Mouse (Mus musculus): ENCODE data around the gene Gm9887. TPM values are rescaled to one million over a fixed set of nuclear protein-coding genes. Genes with fewer than 3 reads are reported as not detected.

Gm9887 gene
- total and polyA plus RNA-seq, 3 experiments: 1.7 to 4.9 TPM; not detected in 1

DNA sequence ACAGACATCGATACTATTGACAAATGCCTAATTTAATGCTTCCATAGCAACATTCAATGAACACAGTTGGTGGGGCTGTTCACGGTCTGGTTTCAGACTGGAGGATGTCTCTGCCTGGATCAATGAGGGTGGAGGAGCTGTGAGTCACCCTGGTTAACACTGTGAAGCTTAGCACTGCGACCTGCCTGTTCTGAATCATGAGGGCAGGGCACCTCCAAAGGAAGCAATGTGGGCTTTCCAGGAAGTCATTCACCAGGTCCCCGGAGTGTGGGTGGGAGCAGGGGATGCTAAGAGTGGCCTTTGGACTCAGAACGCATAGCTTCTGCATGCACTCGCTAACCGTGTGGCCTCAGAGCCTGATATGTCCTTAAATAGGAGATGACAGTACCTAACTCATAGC is 44.5 kb upstream of the Gm9887 start:
- no peaks in the 10 kb centered on the region for H3K4me1 ChIP-seq (ENCODE audit: control insufficient read depth in 1 of 2, insufficient read depth in 2 of 2, low read length in 2 of 2)
- DNase-seq (ENCODE audit: low read depth, low spot score): no peak
- H3K27me3 ChIP-seq (ENCODE audit: control insufficient read depth in 1 of 2, insufficient read depth in 2 of 2, low read length in 2 of 2): peaks cover 0 to under 1% of the 10 kb centered on the region in 2 experiments; a peak in 1 of 4 replicates
- no peak overlapping the region for H3K27ac ChIP-seq (ENCODE audit: control insufficient read depth, low read depth, low read length)
- no peaks in the 10 kb centered on the region for H3K9me3 ChIP-seq (replicated peaks; ENCODE audit: insufficient read depth, low read length)
- H3K36me3 ChIP-seq (ENCODE audit: control insufficient read depth in 1 of 2, insufficient read depth in 2 of 2, low read length in 2 of 2): no peaks in the 10 kb centered on the region
- TF ChIP-seq MAX (IDR thresholded peaks at IDR 0.05; ENCODE audit: low read length): no peak
- no peak for TF ChIP-seq RAD21 (IDR thresholded peaks at IDR 0.05; ENCODE audit: low read depth, low read length)
- no peak for TF ChIP-seq HCFC1 (IDR thresholded peaks at IDR 0.05; ENCODE audit: low read depth, low read length)
- no peak for TF ChIP-seq USF2 (IDR thresholded peaks at IDR 0.05; ENCODE audit: borderline replicate concordance in 1 of 2, insufficient read depth in 1 of 2, low read depth in 1 of 2, low read length in 2 of 2)
- no peak for TF ChIP-seq CHD1 (IDR thresholded peaks at IDR 0.05; ENCODE audit: low read depth, low read length)
- TF ChIP-seq ZKSCAN1 (IDR thresholded peaks at IDR 0.05; ENCODE audit: low read depth, low read length): no peak
- no peak for TF ChIP-seq ZNF384 (IDR thresholded peaks at IDR 0.05; ENCODE audit: low read depth, low read length)
- no peak for TF ChIP-seq EP300 (IDR thresholded peaks at IDR 0.05; ENCODE audit: low read depth in 1 of 2, low read length in 2 of 2)
- no peak for TF ChIP-seq POLR2A (IDR thresholded peaks at IDR 0.05; ENCODE audit: control insufficient read depth in 1 of 2, insufficient read depth in 1 of 2, low read depth in 1 of 2, low read length in 2 of 2, poor library complexity in 1 of 2)
- TF ChIP-seq TAL1 (IDR thresholded peaks at IDR 0.05; ENCODE audit: low read length): no peak
- no peak for TF ChIP-seq CTCF (IDR thresholded peaks at IDR 0.05 in 2 of 3, conservative IDR thresholded peaks at IDR 0.05 in 1 of 3; ENCODE audit: control insufficient read depth in 1 of 3, insufficient read depth in 1 of 3, low read depth in 2 of 3, low read length in 3 of 3, poor library complexity in 1 of 3, severe bottlenecking in 1 of 3)
- no peak for TF ChIP-seq MXI1 (IDR thresholded peaks at IDR 0.05; ENCODE audit: low read depth, low read length)
- TF ChIP-seq ZMIZ1 (IDR thresholded peaks at IDR 0.05; ENCODE audit: low read depth, low read length): no peak
- TF ChIP-seq ELF1 (IDR thresholded peaks at IDR 0.05; ENCODE audit: low read depth, low read length): no peak
- TF ChIP-seq MYC (IDR thresholded peaks at IDR 0.05; ENCODE audit: low read depth, low read length): no peak
- no peak for TF ChIP-seq UBTF (IDR thresholded peaks at IDR 0.05; ENCODE audit: borderline replicate concordance, insufficient read depth, low read depth, low read length)
- TF ChIP-seq MYB (IDR thresholded peaks at IDR 0.05; ENCODE audit: low read depth, low read length): no peak
- TF ChIP-seq SMC3 (IDR thresholded peaks at IDR 0.05; ENCODE audit: low read depth, low read length): no peak
- H3K79me2 ChIP-seq (ENCODE audit: control insufficient read depth, insufficient read depth, low read length, poor library complexity): no peaks in the 10 kb centered on the region
- H3K9ac ChIP-seq (ENCODE audit: control insufficient read depth, low read depth, low read length, poor library complexity, severe bottlenecking): no peak overlapping the region
- no peak overlapping the region for H3K4me3 ChIP-seq (ENCODE audit: control insufficient read depth in 1 of 2, insufficient read depth in 1 of 2, low read depth in 2 of 2, low read length in 2 of 2)

DNA sequence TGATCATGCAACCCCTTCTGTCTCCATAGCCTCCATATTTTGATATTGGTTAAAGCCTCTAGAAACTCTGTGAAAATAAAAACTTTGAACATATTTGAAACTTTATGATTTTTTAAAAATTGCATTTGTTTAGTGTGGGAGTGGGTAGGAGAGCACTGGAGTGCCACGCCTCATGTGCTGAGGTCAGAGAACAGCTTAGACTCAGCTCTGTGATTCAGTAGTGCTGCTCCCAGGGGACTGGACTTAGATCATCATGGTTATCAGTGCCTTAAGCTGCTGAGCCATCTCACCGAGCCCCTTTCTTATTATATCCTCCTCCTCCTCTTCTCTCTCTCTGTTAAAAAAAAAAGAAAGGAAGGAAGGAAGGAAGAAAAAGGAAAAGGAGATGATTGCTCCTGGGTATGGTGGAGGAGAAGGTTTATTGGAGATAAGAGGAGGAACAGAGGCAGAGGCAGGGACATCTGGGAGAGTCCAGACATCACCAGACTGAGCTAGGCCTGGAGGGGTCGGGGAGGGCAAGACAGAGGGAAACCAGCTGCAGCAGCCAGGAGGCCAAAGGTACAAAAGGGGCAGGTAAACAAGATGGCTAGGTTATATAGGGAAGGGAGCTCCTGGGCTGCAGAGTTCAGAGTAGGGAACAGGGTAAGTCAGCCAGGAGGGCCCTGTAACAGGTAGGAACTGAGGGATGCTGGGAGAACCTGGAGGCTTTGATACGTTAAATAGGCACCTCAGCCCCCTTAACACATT is 42.7 kb upstream of the Gm9887 start:
- Histone ChIP-seq H3K79me2 (ENCODE audit: control insufficient read depth, insufficient read depth, low read length, poor library complexity) (no peaks in the 10 kb centered on the region), H3K4me1 (ENCODE audit: control insufficient read depth in 1 of 2, insufficient read depth in 2 of 2, low read length in 2 of 2) (no peaks in the 10 kb centered on the region), H3K27ac (ENCODE audit: control insufficient read depth, low read depth, low read length) (no peak overlapping the region), H3K27me3 (ENCODE audit: control insufficient read depth in 1 of 2, insufficient read depth in 2 of 2, low read length in 2 of 2) (peaks cover 0 to 2% of the 10 kb centered on the region in 2 experiments; a peak in 1 of 4 replicates), H3K36me3 (ENCODE audit: control insufficient read depth in 1 of 2, insufficient read depth in 2 of 2, low read length in 2 of 2) (no peaks in the 10 kb centered on the region), H3K9me3 (replicated peaks; ENCODE audit: insufficient read depth, low read length) (no peaks in the 10 kb centered on the region), H3K9ac (ENCODE audit: control insufficient read depth, low read depth, low read length, poor library complexity, severe bottlenecking) (no peak overlapping the region), H3K4me3 (ENCODE audit: control insufficient read depth in 1 of 2, insufficient read depth in 1 of 2, low read depth in 2 of 2, low read length in 2 of 2) (no peak overlapping the region)
- no peak for DNase-seq (ENCODE audit: low read depth, low spot score)
- TF ChIP-seq ETS1 (IDR thresholded peaks at IDR 0.05; ENCODE audit: low read depth, low read length): no peak
- TF ChIP-seq TCF12 (IDR thresholded peaks at IDR 0.05; ENCODE audit: low read depth, low read length): no peak
- no peak for TF ChIP-seq SIN3A (IDR thresholded peaks at IDR 0.05; ENCODE audit: low read length)
- no peak for TF ChIP-seq TAL1 (IDR thresholded peaks at IDR 0.05; ENCODE audit: low read length)
- TF ChIP-seq BHLHE40 (IDR thresholded peaks at IDR 0.05; ENCODE audit: borderline replicate concordance, low read depth, low read length): no peak
- TF ChIP-seq RCOR1 (IDR thresholded peaks at IDR 0.05; ENCODE audit: low read depth, low read length): no peak

Data from MEL (cell line).